Mouse (Mus musculus) naive thymus-derived CD4-positive, alpha-beta T cell, adult 5 months (primary cell): ENCODE results near the gene Myo16. TPM values are rescaled to one million over a fixed set of nuclear protein-coding genes. Genes with fewer than 3 reads are reported as not detected.

Source experiments
- polyA plus RNA-seq: library from polyadenylated mRNA; unstranded; fragments of 100-300 nt; shearing (Covaris generic); gene quantifications from one replicate; pipeline ENCODE4 v1.2.1, GENCODE M21; 2017

The Myo16 gene
- polyA plus RNA-seq: not detected

DNA sequence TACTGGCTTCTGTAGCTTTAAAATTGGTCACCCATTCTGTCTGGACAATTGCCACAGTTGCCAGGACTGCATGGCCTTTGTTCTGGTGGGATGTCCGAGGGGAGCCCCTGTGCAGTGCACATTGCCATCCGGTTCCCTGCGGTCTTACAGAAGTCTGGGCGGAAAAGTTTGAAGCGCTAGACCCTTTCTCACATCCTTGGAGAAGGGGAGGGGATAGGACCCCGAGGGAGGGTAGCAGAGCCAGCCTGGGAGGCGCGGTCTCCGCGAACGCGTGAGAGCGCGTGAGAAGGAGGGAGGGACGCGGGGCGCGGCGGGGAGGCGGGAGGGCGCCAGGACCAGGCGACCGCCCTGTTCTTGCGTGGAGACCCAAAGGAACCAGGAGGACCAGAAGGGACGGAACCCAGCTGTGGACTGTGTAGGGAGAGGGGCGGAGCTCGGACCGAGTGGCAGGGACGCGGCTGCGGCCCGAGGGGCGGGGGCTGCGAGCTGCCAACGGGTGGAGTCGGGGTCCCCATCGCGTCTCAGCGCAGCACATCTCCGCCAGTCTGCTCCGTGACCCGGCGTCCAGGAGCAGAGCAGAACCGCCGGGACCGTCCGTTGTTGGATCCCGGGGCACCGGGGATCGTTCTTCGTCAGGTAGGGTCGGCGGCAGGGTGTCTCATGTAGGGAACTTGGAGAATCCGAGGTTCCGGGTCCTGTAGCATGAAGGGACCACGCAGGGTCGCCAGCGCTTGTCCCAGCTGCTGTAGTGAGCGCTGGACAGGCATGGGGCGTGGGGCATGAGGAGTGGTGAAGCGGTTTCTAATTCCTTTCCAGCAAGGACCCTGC lies at the start of gene Myo16:
Gene Myo16, plus strand, starts transcription at position 301 of the 828 bp plus-strand sequence.

Other genes starting within 250 kb of the Myo16 start
- gene Lig4, start 176.2 kb upstream of the Myo16 start, polyA plus RNA-seq: 1.5 TPM
- 16.5 TPM for gene Abhd13, start 176.2 kb upstream of the Myo16 start, polyA plus RNA-seq
- gene Tnfsf13b, start 147.4 kb upstream of the Myo16 start, polyA plus RNA-seq: not detected